Mouse (Mus musculus): Measurements from ENCODE around the gene Rgs21. TPM values are rescaled to one million over a fixed set of nuclear protein-coding genes. Genes with fewer than 3 reads are reported as not detected.

Rgs21 gene
- total RNA-seq, 1 experiment from 2014 or later, result not detected

Other genes starting within 250 kb of the Rgs21 start
- 34.9 and 40.1 TPM in 2 replicates for gene Rgs18, start 207.8 kb upstream of the Rgs21 start, total RNA-seq (2017)